Mouse (Mus musculus) left cerebral cortex, adult 11 months (tissue): ENCODE measurements around the gene Yae1d1.
"Not testable (repeated sequence)": the region's sequence is repeated elsewhere in the genome, so short reads cannot be mapped to it uniquely, and the experiment has no call there.

ENCODE experiments used
- DNase-seq: peaks from one replicate; pipeline ENCODE4 v3.0.0; 2022; ENCODE audit warnings: low spot score

The Yae1d1 gene

DNA sequence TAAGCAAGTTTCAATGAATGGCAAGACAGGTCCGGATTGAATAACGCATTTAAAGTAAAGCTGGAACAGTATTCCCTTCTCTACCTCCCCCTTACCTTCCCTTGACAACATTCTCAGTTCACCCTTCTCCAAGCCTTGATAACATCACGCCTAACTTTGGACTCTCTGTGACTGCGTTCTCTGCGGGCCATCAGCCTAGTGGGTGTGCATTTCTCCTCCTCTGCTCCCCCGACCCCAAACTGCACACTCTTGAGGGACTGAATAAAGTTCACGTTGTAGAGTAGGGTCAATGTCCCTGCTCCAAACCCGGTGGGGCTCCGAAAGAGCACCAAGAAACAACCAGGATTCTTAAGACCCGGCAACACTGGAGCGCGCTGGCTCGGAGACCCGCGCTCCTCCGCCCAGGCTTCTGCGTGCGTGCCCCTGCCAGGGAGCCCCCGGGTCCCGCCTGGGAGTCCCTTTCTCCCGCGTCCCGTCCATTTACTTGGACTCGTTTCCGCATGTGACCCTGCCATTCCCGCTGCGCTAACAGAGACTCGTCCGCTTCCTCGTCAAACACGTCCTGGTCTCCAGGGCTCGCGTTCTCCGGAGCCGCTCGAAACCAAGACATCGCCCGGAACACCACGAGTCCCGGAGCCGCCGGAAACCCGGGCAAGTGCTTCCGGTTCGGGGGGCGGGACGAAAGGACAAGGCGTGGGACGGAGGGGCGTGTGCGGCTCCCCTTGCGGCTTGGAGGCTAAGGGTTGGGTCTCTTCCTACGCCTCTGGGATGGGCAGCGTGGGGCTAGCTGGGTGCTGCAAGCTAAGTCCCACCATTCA is at the start of gene Yae1d1:
TSS of gene Yae1d1 (minus strand) at position 653 of the 818 bp plus-strand sequence.
- DNase-seq = peak; percentile 78

GRCm38 (mm10) chr13:18038814-18039213 is 45.7 kb upstream of the Yae1d1 start:
- DNase-seq = no peak

DNA sequence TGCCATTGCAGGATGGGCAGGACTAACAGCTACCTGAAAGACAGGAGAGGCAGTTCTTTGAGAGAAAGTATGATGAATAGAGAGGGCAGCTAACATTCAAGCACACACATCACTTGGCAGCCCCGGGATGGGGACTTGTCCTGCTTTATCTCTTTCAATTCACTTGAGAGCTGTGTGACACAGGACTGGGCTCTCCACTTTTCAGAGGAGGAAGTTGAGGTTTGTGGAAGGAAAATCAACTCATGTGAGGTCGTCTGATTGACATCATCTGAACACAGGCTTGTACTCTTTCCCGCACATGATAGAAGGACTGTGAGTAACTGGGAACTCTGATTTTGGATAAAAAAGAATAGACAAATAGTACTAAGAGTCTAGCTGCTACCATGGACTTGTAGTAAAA is 23.5 kb upstream of the Yae1d1 start:
- DNase-seq = no peak

GRCm38 (mm10) chr13:18013205-18013604 is 20.1 kb upstream of the Yae1d1 start:
- no peak for DNase-seq

DNA sequence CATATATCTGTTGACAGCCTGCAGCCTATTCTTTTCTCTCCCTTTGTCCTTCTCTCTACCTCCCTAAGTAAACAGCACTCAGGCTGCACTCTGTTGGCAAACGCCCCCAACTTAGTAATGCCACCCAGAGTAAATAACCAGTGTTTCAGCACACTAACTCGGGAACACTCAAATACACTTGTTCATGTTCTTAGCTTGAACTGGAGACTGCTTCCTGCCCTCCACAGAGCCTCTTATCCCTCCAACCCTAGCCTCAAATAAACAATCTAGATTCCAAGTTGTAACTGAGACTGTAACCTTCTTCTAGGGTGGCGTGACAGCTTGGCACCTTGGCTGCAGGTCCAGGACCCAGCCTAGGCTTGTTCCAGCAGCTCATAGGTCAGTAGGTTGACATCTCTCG is 17.9 kb upstream of the Yae1d1 start:
- no peak for DNase-seq

DNA sequence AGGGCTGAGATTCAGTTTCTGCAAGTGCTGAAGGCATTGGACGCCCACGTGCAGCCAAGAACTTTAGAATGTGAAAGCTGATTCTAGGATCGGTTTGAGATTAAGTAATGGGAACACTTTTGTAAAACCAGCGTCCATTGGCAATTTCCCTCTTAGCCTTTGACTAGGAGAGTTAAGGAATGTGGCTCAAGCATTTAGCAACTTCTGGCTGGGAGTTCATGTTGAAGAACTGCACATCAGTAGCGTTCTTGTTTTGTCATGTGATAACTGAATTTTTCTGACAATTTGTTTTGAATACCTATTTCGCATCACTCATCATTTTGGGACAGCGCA is 332 bp upstream of the Yae1d1 start:
- no peak for DNase-seq

GRCm38 (mm10) chr13:17992009-17992408 is 1.1 kb downstream of the Yae1d1 start:
- no peak for DNase-seq

GRCm38 (mm10) chr13:17983194-17983593 is 10.0 kb downstream of the Yae1d1 start:
- peak; percentile 41 for DNase-seq

DNA sequence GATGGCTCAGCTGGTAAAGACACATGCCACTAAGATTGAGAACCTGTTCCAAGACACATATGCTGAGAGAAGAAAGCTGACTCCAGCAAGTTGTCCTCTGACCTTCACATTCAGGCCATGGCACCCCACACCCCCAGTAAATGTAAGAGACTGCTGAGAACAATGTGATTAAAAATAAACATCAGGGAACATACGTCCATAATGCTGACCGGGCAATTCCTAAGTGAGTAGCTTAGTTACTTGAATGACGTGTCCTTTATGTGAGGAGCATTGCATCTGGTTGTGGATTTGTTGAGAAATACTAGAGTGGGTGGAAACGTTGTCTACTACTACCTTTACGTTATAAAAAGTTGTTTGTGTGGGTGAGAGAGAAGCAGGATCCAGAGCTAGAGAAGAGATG is 10.5 kb downstream of the Yae1d1 start:
- no peak for DNase-seq

DNA sequence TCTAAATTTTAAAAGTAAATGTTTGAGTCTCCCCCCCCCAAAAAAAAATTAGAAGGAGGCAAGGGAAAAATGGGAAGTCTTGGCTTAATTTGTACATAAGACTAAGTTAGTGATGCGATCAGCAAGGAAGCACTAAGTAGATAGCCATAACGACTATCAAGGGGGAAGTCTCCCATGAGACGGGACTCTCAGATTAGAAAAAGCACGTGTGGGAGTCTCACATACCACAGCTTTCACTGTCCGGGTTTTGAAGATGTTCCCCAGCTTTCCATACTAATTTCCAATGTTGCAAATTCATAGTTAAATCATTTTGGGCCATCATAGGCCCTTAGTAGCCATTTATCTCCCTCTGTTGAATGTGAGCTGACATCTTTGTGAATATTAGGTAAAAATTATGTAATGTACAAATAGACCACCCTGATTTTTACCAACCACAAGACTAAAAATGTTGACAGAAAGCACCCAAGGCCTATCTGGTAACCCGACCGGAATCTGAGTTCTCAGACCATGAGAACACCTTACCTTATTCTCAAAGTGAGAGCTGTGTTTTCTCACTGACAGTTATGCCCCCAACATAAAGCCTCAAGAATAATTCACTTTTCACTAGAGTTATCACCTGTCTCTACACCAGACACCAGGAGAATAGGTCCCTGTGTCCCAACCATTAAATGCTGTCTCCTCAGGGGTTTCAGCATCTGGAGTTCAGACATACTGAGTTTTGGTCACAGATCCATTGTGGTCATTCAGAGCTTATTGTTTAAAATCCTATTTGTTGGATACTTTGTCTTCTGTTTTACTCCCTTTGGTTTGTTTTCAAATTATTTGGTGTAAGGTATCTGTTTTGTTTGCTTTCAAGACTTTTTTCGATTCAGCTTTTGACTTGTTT is 16.1 kb downstream of the Yae1d1 start:
- no peak for DNase-seq

DNA sequence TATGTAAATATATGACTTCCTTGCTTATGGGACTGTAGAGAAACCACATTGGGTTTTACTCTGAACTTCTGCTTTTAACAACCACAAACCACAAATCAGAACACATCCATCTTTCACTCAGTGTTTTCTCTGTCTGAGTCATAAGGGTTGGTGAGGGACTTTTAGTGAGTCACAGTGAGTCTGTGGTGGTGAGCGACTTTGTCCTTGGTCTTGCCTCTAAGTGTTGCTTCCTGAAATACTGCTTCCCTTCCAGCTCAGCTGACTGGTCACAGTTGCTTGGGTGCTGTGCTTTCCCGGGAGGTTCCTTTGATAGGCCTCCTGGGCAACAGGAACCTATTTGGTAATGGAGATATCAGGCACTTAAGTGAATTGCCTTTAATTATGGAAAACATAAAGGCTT is 17.3 kb downstream of the Yae1d1 start:
- DNase-seq = no peak

DNA sequence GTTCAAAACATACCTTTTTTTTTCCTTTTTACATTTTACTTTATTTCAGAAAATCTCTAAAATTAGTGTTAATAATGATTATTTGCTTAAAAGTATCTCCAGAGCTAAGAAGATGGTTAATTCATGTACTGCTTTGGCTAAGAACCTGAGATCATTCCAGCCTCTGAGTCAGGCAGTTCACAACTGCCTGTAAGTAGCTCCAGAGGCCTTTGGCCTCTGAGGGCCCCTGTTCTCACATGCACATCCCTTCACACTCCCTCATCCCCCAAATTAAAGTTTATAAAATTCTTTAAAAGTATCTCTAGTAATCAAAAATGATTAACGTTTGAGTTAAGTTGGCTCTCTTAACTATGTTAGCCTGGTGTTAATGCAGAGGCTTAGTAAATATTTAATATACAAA is 17.7 kb downstream of the Yae1d1 start:
- no peak for DNase-seq

GRCm38 (mm10) chr13:17974734-17975133 is 18.4 kb downstream of the Yae1d1 start:
- DNase-seq = no peak

- no peak for DNase-seq
Observed at GRCm38 (mm10) chr13:17960613-17961012, 32.5 kb downstream of the Yae1d1 start.

DNA sequence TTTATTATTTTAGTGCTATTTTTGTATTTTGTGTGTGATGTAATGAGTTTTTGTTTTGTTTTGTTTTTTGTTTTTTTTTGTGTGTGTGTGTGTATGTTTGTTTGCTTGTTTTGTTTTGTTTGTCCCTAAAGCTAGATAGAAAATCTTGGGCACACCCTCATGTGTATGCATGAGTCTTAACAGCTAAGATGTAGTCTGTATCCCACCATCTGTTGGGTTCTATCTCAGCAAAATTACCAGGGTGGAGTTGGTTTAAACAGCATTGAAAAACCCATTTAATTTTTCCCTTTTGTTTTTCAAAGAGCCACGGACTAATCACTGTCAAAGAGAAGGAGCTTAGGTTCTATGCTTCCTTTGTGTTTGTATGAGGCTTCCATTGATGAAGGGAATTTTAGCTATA is 38.9 kb downstream of the Yae1d1 start:
- DNase-seq = no peak

DNA sequence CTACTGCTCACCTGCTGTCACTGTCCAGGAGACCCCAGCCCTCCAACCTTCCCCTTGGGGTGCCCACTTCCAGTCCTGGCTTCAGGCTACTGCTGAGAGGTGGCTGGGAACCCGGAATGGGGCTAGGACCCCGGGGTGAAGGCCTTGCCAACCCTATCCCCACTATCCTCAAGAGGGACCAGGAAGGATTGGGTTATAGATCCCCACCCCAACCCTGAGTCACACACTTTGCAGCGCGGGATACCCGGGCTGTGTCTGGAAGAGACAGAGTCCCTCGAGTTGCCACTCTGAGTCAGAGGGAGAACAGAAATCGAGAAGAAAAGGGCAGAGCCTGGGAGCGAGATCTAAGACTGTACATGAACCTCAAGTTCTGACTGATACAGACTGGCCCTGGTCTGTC is 42.6 kb downstream of the Yae1d1 start:
- not testable (repeated sequence) for DNase-seq

- no peak for DNase-seq
Observed at GRCm38 (mm10) chr13:17949555-17949954, 43.6 kb downstream of the Yae1d1 start.

- peak; percentile 86 for DNase-seq
Observed at GRCm38 (mm10) chr13:17944078-17944917, 48.9 kb downstream of the Yae1d1 start, which contains the start of gene Rala. TSS of gene Rala (minus strand) at chr13:17944239.

- no peak for DNase-seq
Observed at GRCm38 (mm10) chr13:17943306-17944077, 49.7 kb downstream of the Yae1d1 start.

DNA sequence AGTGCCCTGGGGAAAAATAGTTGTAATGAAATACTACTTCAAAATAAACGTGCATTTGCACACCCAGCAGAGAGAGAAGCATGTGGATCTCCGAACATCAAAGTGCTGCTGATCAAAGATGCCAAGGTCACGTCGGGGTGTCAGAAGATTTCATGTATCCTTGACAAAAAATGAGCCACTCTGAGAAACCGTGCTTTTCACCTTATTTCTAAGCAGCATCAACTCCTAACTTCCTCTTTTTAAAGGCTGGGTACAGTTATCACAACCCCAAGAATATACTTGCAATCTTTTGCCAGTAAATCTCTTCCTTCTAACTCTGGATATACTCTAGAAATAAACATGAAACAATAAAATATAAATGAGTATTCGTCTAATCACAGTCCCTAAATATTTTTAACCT is 50.8 kb downstream of the Yae1d1 start:
- DNase-seq = no peak
